Mouse (Mus musculus) lung, embryonic 16.5 days (tissue): Measurements from ENCODE around the gene Ccdc84. TPM values are rescaled to one million over a fixed set of nuclear protein-coding genes. Genes with fewer than 3 reads are reported as not detected.
"Not testable (repeated sequence)": the region's sequence is repeated elsewhere in the genome, so short reads cannot be mapped to it uniquely, and the experiment has no call there.

ENCODE experiments used
- ATAC-seq: fragments of 200-750 bp; cut with Nextera tagmentation; 2 replicates; pipeline ENCODE4 v1.8.0; 2017; ENCODE audit warnings: low read depth, mild to moderate bottlenecking, moderate library complexity
- H3K27ac ChIP-seq: fragments of 300-500 bp; sonication (generic); 2 replicates; pipeline ENCODE4 v1.5.1; 2014; ENCODE audit warnings: mild to moderate bottlenecking, control low read depth, low read length
- H3K27me3 ChIP-seq: fragments of 300-500 bp; sonication (generic); 2 replicates; pipeline ENCODE4 v1.6.1; 2014; ENCODE audit warnings: low read depth, low read length, mixed read lengths; ENCODE audit not compliant: control insufficient read depth, insufficient read depth
- H3K36me3 ChIP-seq: fragments of 300-500 bp; sonication (generic); 2 replicates; pipeline ENCODE4 v1.6.1; 2014; ENCODE audit warnings: low read length; ENCODE audit not compliant: control insufficient read depth, insufficient read depth
- H3K4me1 ChIP-seq: fragments of 300-500 bp; sonication (generic); replicated peaks from 2 replicates; pipeline ENCODE4 v1.6.1; 2014; ENCODE audit warnings: low read length, mixed read lengths; ENCODE audit not compliant: control insufficient read depth, insufficient read depth
- H3K4me2 ChIP-seq: fragments of 300-500 bp; sonication (generic); 2 replicates; pipeline ENCODE4 v1.6.1; 2014; ENCODE audit warnings: low read depth, low read length, control low read depth
- H3K4me3 ChIP-seq: fragments of 300-500 bp; sonication (generic); 2 replicates; pipeline ENCODE4 v1.5.1; 2014; ENCODE audit warnings: mild to moderate bottlenecking, low read length, control low read depth
- H3K9ac ChIP-seq: fragments of 300-500 bp; sonication (generic); 2 replicates; pipeline ENCODE4 v1.6.1; 2014; ENCODE audit warnings: low read length, control low read depth
- H3K9me3 ChIP-seq: fragments of 300-500 bp; sonication (generic); 2 replicates; pipeline ENCODE4 v1.6.1; 2016; ENCODE audit warnings: low read length; ENCODE audit not compliant: control insufficient read depth
- WGBS: fragments of 180-500 bp; shearing (Covaris S2); extraction: QIAGEN DNeasy Blood & Tissue Kit; methylation state at CpG from one replicate; pipeline ENCODE4 v1.1.7; 2014; 5-methylcytosine and 5-hydroxymethylcytosine counted together
- polyA plus RNA-seq: library from polyadenylated mRNA; unstranded; fragments of >200 nt; fragmentation: Nextera tagmentation; extraction: Ambion mirVana; gene quantifications from 2 replicates; pipeline ENCODE4 v1.2.1, GENCODE M21; 2015

The Ccdc84 gene
- polyA plus RNA-seq, 1 experiment from 2014 or later: 32.5 TPM

- H3K9ac ChIP-seq: no peak overlapping the region
- no peaks in the 10 kb centered on the region for H3K9me3 ChIP-seq
- 100% methylated on average over 1 of the region's 1 CpGs for WGBS
- H3K4me1 ChIP-seq: peaks cover 5% of the 10 kb centered on the region; the same call in 1 of the 2 replicates
- no peak overlapping the region for H3K27ac ChIP-seq
- peaks cover 34% of the 10 kb centered on the region for H3K36me3 ChIP-seq
- H3K4me2 ChIP-seq: no peak overlapping the region
- no peak overlapping the region for H3K4me3 ChIP-seq
- H3K27me3 ChIP-seq: no peaks in the 10 kb centered on the region
- ATAC-seq: no peak
These were observed 6.7 kb downstream of the Ccdc84 start for GRCm38 (mm10) chr9:44411601-44412130.

- Histone ChIP-seq H3K4me1 (peaks cover 10% of the 10 kb centered on the region; the same call in 1 of the 2 replicates), H3K27me3 (no peaks in the 10 kb centered on the region), H3K36me3 (peaks cover 34% of the 10 kb centered on the region), H3K27ac (no peak overlapping the region), H3K4me2 (no peak overlapping the region), H3K4me3 (no peak overlapping the region), H3K9me3 (no peaks in the 10 kb centered on the region), H3K9ac (no peak overlapping the region)
- 61% methylated on average over 2 of the region's 2 CpGs for WGBS
- ATAC-seq: no peak
These were observed 7.6 kb downstream of the Ccdc84 start for GRCm38 (mm10) chr9:44410647-44411336.

GRCm38 (mm10) chr9:44408693-44409092, 9.7 kb downstream of the Ccdc84 start:
- H3K4me2 ChIP-seq: peak overlapping the region; percentile 81

GRCm38 (mm10) chr9:44407752-44408097, 10.6 kb downstream of the Ccdc84 start:
- WGBS: 0% methylated on average over 24 of the region's 24 CpGs
- no peak for ATAC-seq
- H3K36me3 ChIP-seq: peaks cover 47% of the 10 kb centered on the region

More at GRCm38 (mm10) chr9:44408693-44409092, 9.7 kb downstream of the Ccdc84 start:
- Histone ChIP-seq H3K9ac (peak overlapping the region; percentile 92), H3K36me3 (peaks cover 44% of the 10 kb centered on the region), H3K4me3 (peak overlapping the region; percentile 89)
- not testable (repeated sequence) for H3K27me3 ChIP-seq, H3K4me1 ChIP-seq, H3K27ac ChIP-seq, H3K9me3 ChIP-seq, ATAC-seq
- 77% methylated on average over 9 of the region's 9 CpGs for WGBS

GRCm38 (mm10) chr9:44406906-44407751, 11.2 kb downstream of the Ccdc84 start, which contains the start of the genes Rps25 and Trappc4:
Gene Rps25 (plus strand): TSS chr9:44407139.
Gene Trappc4 (minus strand): TSS chr9:44407600.
- Histone ChIP-seq H3K4me3 (peak within 1 kb of the TSS; percentile 89), H3K4me2 (peak within 1 kb of the TSS; percentile 81), H3K4me1 (peaks cover 10% of the 10 kb centered on the region; the same call in 1 of the 2 replicates), H3K27me3 (no peaks in the 10 kb centered on the region), H3K9ac (peak within 1 kb of the TSS; percentile 92), H3K27ac (peak within 1 kb of the TSS; percentile 99), H3K9me3 (no peaks in the 10 kb centered on the region), H3K36me3 (peaks cover 50% of the 10 kb centered on the region)
- peak; percentile 97 for ATAC-seq
- WGBS: under 1% methylated on average over 51 of the region's 51 CpGs

More at GRCm38 (mm10) chr9:44407752-44408097, 10.6 kb downstream of the Ccdc84 start:
- peak overlapping the region; percentile 81 for H3K4me2 ChIP-seq
- H3K27ac ChIP-seq: peak overlapping the region; percentile 99
- peaks cover 10% of the 10 kb centered on the region; the same call in 1 of the 2 replicates for H3K4me1 ChIP-seq
- H3K4me3 ChIP-seq: peak overlapping the region; percentile 89
- H3K27me3 ChIP-seq: no peaks in the 10 kb centered on the region
- peak overlapping the region; percentile 92 for H3K9ac ChIP-seq
- no peaks in the 10 kb centered on the region for H3K9me3 ChIP-seq

GRCm38 (mm10) chr9:44405011-44405410, 13.4 kb downstream of the Ccdc84 start:
- H3K4me2 ChIP-seq: no peak overlapping the region
- WGBS: 55% methylated on average over 3 of the region's 3 CpGs
- H3K27me3 ChIP-seq: no peaks in the 10 kb centered on the region
- H3K9ac ChIP-seq: no peak overlapping the region
- no peak overlapping the region for H3K27ac ChIP-seq
- no peaks in the 10 kb centered on the region for H3K9me3 ChIP-seq
- peaks cover 10% of the 10 kb centered on the region; the same call in 1 of the 2 replicates for H3K4me1 ChIP-seq
- no peak for ATAC-seq
- peaks cover 43% of the 10 kb centered on the region for H3K36me3 ChIP-seq
- H3K4me3 ChIP-seq: no peak overlapping the region

GRCm38 (mm10) chr9:44401081-44401480, 17.3 kb downstream of the Ccdc84 start:
- Histone ChIP-seq H3K36me3 (peaks cover 37% of the 10 kb centered on the region), H3K4me1 (peaks cover 12% of the 10 kb centered on the region), H3K9ac (no peak overlapping the region), H3K4me3 (no peak overlapping the region), H3K27ac (no peak overlapping the region), H3K4me2 (no peak overlapping the region), H3K27me3 (no peaks in the 10 kb centered on the region), H3K9me3 (no peaks in the 10 kb centered on the region)
- 69% methylated on average over 4 of the region's 4 CpGs for WGBS
- ATAC-seq: no peak

GRCm38 (mm10) chr9:44399795-44400114, 18.6 kb downstream of the Ccdc84 start:
- H3K9ac ChIP-seq: no peak overlapping the region
- H3K4me3 ChIP-seq: no peak overlapping the region
- no peak for ATAC-seq
- peaks cover 34% of the 10 kb centered on the region for H3K36me3 ChIP-seq
- 89% methylated on average over 6 of the region's 6 CpGs for WGBS
- H3K27me3 ChIP-seq: no peaks in the 10 kb centered on the region
- H3K27ac ChIP-seq: no peak overlapping the region
- peaks cover 10% of the 10 kb centered on the region for H3K4me1 ChIP-seq
- H3K4me2 ChIP-seq: no peak overlapping the region
- no peaks in the 10 kb centered on the region for H3K9me3 ChIP-seq
